Mouse (Mus musculus) liver, embryonic 11.5 days (tissue): Measurements from ENCODE around the gene Pvalb. TPM values are rescaled to one million over a fixed set of nuclear protein-coding genes. Genes with fewer than 3 reads are reported as not detected.

Source experiments
- ATAC-seq: fragments of 200-750 bp; cut with Nextera tagmentation; replicated peaks from 2 replicates; pipeline ENCODE4 v1.8.0; 2017; ENCODE audit warnings: moderate number of reproducible peaks, mild to moderate bottlenecking, moderate TSS enrichment, moderate library complexity; ENCODE audit not compliant: low FRiP score
- DNase-seq: peaks from one replicate; pipeline ENCODE4 v3.0.0-alpha.2; 2017; ENCODE audit warnings: low spot score
- H3K27ac ChIP-seq: fragments of 300-500 bp; sonication (generic); 2 replicates; pipeline ENCODE4 v1.5.1; 2014; ENCODE audit warnings: mild to moderate bottlenecking, low read depth, low read length, control low read depth
- H3K27me3 ChIP-seq: fragments of 300-500 bp; sonication (generic); replicated peaks from 2 replicates; pipeline ENCODE4 v1.6.1; 2014; ENCODE audit warnings: low read length, mixed read lengths; ENCODE audit not compliant: control insufficient read depth, insufficient read depth
- H3K36me3 ChIP-seq: fragments of 300-500 bp; sonication (generic); 2 replicates; pipeline ENCODE4 v1.6.1; 2014; ENCODE audit warnings: mild to moderate bottlenecking, low read length, moderate library complexity, mixed read lengths; ENCODE audit not compliant: control insufficient read depth, insufficient read depth
- H3K4me1 ChIP-seq: fragments of 300-500 bp; sonication (generic); replicated peaks from 2 replicates; pipeline ENCODE4 v1.6.1; 2014; ENCODE audit warnings: low read length, mixed read lengths; ENCODE audit not compliant: control insufficient read depth, insufficient read depth
- H3K4me2 ChIP-seq: fragments of 300-500 bp; sonication (generic); 2 replicates; pipeline ENCODE4 v1.6.1; 2014; ENCODE audit warnings: mild to moderate bottlenecking, control low read depth, moderate library complexity
- H3K4me3 ChIP-seq: fragments of 300-500 bp; sonication (generic); 2 replicates; pipeline ENCODE4 v1.5.1; 2014; ENCODE audit warnings: low read depth, low read length, control low read depth
- H3K9ac ChIP-seq: fragments of 300-500 bp; sonication (generic); 2 replicates; pipeline ENCODE4 v1.6.1; 2014; ENCODE audit warnings: low read depth, low read length, control low read depth
- H3K9me3 ChIP-seq: fragments of 300-500 bp; sonication (generic); 2 replicates; pipeline ENCODE4 v1.6.1; 2016; ENCODE audit warnings: low read length, inconsistent platforms, mixed read lengths; ENCODE audit not compliant: control insufficient read depth
- WGBS: fragments of 180-500 bp; shearing (Covaris S2); extraction: QIAGEN DNeasy Blood & Tissue Kit; methylation state at CpG from one replicate; pipeline ENCODE4 v1.1.7; 2014; 5-methylcytosine and 5-hydroxymethylcytosine counted together
- polyA plus RNA-seq: library from polyadenylated mRNA; unstranded; fragments of >200 nt; fragmentation: Nextera tagmentation; extraction: Ambion mirVana; gene quantifications from 2 replicates; pipeline ENCODE4 v1.2.1, GENCODE M21; 2014

Pvalb gene
- not detected in 2 replicates for polyA plus RNA-seq

DNA sequence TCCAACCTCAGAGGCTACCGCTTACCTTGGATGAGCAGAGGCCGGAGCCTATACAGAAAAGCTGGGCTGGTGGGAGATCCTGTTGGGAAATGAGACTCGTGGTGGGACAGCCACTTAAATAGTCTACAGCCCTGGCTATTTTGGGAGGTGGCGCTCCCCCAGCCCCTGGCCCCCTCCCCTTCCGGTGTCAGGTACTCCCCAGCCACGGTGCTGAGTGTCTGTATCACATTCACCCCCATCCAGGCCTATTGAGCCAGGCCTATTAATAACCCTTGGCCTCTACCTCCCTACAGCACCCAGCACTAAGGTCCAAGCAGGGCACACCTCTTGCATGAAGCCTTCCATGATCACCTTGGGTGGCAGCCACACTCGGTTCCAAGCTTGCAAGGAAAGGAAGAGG is at the start of gene Pvalb:
TSS of gene Pvalb (minus strand) at position 89 of the 400 bp plus-strand sequence.
- no peaks in the 10 kb centered on the region for H3K4me1 ChIP-seq
- no peak within 1 kb of the TSS for H3K4me3 ChIP-seq
- H3K4me2 ChIP-seq, result no peak within 1 kb of the TSS
- no peak within 1 kb of the TSS for H3K27ac ChIP-seq
- DNase-seq (no peak), ATAC-seq (no peak)
- no peaks in the 10 kb centered on the region for H3K36me3 ChIP-seq
- no peaks in the 10 kb centered on the region for H3K9me3 ChIP-seq
- no peak within 1 kb of the TSS for H3K9ac ChIP-seq
- H3K27me3 ChIP-seq, result peaks cover 50% of the 10 kb centered on the region
- 78% methylated on average over 7 of the region's 7 CpGs for WGBS

DNA sequence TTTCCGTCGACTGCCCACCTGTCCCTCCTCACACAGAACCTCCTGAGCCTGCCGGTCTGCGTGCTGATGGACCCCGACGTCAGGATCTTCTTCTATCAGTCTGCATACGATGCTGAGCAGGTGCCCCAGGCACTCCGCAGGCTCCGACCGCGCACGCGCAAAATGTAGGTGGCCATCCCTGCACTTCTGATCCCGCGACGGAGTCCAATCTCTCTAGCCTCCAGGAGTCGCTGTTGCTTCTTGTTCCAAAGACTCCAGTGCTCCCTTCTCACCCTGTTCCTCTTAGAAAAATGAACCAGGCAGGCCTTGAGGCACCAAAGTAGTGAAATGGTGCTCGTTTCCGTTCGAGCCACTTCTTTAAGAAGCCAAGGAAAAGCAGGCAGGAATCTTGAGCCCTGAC is 48.6 kb upstream of the Pvalb start:
- Histone ChIP-seq H3K9ac (no peak overlapping the region), H3K36me3 (no peaks in the 10 kb centered on the region), H3K4me3 (no peak overlapping the region), H3K27ac (no peak overlapping the region), H3K27me3 (0 out of 2 replicates have a peak, but pooled peaks cover 2% of the 10 kb centered on the region), H3K4me2 (no peak overlapping the region), H3K4me1 (peaks cover 7% of the 10 kb centered on the region; the same call in 1 of the 2 replicates), H3K9me3 (no peaks in the 10 kb centered on the region)
- WGBS, result 28% methylated on average over 20 of the region's 20 CpGs
- DNase-seq (no peak), ATAC-seq (no peak)

DNA sequence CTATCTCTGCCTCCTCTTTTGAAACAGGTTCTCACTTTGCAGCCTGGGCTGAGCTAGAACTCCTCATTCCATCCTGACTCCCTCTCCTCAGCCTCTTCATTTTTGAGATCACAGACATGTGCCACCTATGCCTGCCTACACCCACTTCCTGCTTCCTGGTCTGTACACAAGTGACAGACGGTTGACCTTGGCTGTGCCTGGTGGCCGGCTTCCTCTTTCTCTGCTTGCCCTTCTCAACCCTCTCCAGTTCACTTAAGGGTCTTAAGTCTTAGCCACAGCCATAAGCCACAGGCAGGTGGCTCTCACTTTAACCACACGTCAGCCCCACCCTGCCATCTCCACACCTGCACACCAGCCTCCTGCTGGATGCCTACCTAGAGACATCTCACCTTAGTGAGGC is 42.2 kb upstream of the Pvalb start:
- DNase-seq, result no peak

DNA sequence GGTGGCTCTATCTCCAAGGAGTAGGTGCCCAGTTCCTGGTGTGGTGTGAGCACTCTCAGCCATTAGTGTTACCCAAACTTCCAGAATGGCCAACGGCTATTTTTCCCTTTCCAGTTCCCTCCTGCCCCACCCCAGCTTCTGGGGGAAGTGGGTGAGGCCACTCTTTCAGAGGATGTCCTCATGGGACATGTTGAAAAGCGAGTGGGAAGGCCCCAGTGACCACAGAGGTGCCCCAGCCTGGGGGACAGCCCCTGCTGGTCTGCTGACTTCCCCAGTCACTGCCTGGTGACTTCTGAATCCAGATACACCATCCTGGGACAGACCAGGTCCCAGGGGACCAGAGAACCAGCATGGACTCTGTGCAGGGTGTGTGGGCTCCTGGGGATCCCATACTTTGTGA is 41.5 kb upstream of the Pvalb start:
- ATAC-seq (no peak), DNase-seq (no peak)
- no peaks in the 10 kb centered on the region for H3K36me3 ChIP-seq
- no peaks in the 10 kb centered on the region; the same call in 1 of the 2 replicates for H3K27me3 ChIP-seq
- H3K9me3 ChIP-seq, result no peaks in the 10 kb centered on the region
- H3K27ac ChIP-seq, result no peak overlapping the region
- H3K9ac ChIP-seq, result no peak overlapping the region
- H3K4me2 ChIP-seq, result no peak overlapping the region
- 60% methylated on average over 2 of the region's 2 CpGs for WGBS
- H3K4me1 ChIP-seq, result peaks cover 3% of the 10 kb centered on the region; the same call in 1 of the 2 replicates
- H3K4me3 ChIP-seq, result no peak overlapping the region

More for the DNA sequence above, 42.2 kb upstream of the Pvalb start:
- Histone ChIP-seq H3K27ac (no peak overlapping the region), H3K4me3 (no peak overlapping the region), H3K27me3 (no peaks in the 10 kb centered on the region), H3K4me2 (no peak overlapping the region), H3K4me1 (peaks cover 3% of the 10 kb centered on the region; the same call in 1 of the 2 replicates), H3K9me3 (no peaks in the 10 kb centered on the region), H3K36me3 (no peaks in the 10 kb centered on the region), H3K9ac (no peak overlapping the region)
- no peak for ATAC-seq
- WGBS, result 48% methylated on average over 3 of the region's 3 CpGs

DNA sequence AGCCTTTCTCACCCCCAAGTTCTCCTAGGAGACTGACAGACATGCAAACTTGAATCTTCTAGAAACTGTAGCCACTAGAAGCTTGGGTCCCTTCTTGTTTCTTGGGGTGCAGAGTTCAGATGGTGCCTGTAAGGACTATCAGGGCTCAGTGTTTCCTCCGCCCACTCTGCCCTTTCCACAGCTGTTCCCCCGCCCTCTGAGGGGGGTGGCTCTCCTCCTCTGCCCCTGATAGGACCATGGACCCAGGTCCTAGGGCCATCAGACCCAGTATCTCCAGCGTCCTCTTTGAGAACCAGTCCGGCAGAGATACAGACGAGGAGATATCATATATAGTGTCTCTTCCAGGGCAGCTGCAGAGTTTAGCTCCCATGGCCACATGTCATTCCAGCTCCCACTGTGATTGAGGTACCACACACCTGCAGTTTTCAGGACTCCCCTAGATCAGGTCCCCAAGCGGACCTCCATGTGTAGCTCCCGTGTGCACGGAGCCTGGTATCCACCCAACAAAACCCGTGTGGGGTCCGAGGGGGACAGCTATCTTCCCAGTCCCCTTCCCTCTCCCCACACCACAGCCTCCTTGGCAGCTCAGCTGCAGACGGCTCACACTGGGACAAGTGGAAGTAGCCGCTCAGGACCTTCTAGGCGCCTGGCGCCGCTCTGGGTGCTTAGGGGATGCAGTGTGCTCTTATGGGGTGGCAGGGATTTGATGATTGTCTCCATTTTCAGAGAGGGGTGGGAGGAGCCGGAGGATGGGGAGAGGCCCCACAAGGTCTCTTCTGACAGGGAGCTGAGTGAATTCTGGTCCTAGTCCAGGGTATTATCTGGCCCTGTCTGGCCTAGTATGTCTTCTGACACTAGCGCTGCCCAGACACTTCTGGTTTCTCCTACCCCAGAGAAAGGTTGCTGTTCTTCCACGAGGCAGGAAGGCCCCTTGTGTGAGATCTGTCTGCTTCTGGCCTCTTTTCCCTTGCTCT is 40.2 kb upstream of the Pvalb start:
- WGBS, result 69% methylated on average over 18 of the region's 18 CpGs
- Histone ChIP-seq H3K36me3 (no peaks in the 10 kb centered on the region), H3K4me2 (0 out of 2 replicates have a peak overlapping the region, but pooled peaks have one; percentile 5), H3K27me3 (no peaks in the 10 kb centered on the region; the same call in 1 of the 2 replicates), H3K9ac (no peak overlapping the region), H3K4me1 (peaks cover 3% of the 10 kb centered on the region; the same call in 1 of the 2 replicates), H3K27ac (no peak overlapping the region), H3K9me3 (no peaks in the 10 kb centered on the region), H3K4me3 (no peak overlapping the region)
- ATAC-seq (no peak), DNase-seq (no peak)

DNA sequence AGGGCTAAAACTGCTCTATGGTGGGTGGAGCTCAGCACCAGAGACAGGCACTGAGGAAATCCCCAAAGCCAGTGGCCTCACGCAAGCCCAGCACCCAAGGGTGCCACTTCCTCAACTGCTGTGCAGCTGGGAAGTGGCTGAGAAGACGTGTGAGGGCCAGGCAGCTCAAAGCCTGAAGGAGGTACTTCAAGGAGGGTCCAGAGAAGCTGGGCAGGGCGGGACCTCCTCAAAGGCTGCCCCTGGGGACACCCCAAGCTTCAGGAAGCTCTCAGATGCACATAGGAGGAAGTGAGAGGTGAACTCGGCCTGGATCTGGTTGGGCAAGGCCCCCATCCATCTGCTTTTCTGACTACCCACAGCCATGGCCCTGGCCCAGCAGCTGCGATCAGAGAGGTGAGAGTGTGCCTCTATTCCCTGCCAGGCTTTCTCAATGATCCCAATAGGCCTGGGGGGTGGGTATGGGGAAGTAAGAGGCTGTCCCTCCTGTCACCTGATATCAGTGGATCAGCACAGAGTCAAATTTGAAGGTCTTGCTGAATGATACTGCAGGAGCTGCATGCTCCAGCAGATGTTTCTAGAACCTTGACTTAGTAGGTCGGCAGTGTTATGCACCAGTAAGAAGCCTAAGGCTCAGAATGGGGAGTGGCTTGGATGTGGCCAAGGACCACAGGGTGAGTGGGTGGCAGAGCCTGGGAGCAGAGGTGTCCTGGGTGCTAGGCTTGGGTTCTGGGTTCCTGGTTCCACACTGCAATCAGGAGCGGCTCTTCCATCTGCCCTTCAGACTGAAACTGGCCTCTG is 38.7 kb upstream of the Pvalb start, which contains the start of gene Ncf4:
TSS of gene Ncf4 (plus strand) at position 107 of the 798 bp plus-strand sequence.
- no peak within 1 kb of the TSS for H3K4me2 ChIP-seq
- no peak for ATAC-seq
- peaks cover 3% of the 10 kb centered on the region; the same call in 1 of the 2 replicates for H3K4me1 ChIP-seq
- no peak within 1 kb of the TSS for H3K9ac ChIP-seq
- no peaks in the 10 kb centered on the region for H3K36me3 ChIP-seq
- no peaks in the 10 kb centered on the region for H3K9me3 ChIP-seq
- H3K27ac ChIP-seq, result no peak within 1 kb of the TSS
- no peak for DNase-seq
- 40% methylated on average over 7 of the region's 7 CpGs for WGBS
- no peak within 1 kb of the TSS for H3K4me3 ChIP-seq
- no peaks in the 10 kb centered on the region; the same call in 1 of the 2 replicates for H3K27me3 ChIP-seq

DNA sequence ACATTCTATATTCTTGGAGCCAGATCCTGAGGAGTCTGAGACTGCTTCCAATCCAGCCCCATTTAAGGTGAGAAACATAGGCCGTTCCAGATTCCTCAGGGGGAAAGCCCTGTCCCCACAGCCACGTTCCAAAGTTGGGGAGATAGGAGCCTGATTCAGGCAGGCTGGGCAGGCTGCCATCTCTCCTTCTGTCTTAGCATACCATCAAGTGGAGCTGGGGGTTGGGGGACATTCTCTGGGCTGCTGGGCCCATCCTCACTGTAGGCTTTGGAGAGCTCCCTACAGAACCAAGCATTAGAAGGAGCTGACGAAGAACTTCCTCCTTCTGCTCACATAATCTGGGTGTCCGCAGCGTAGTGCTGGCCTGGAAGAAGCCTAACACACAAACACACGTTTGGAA is 37.6 kb upstream of the Pvalb start:
- Histone ChIP-seq H3K4me2 (no peak overlapping the region), H3K27me3 (no peaks in the 10 kb centered on the region; the same call in 1 of the 2 replicates), H3K9ac (no peak overlapping the region), H3K27ac (no peak overlapping the region), H3K4me3 (no peak overlapping the region), H3K36me3 (no peaks in the 10 kb centered on the region), H3K9me3 (no peaks in the 10 kb centered on the region), H3K4me1 (peaks cover 3% of the 10 kb centered on the region; the same call in 1 of the 2 replicates)
- DNase-seq (no peak), ATAC-seq (no peak)
- 63% methylated on average over 6 of the region's 6 CpGs for WGBS

DNA sequence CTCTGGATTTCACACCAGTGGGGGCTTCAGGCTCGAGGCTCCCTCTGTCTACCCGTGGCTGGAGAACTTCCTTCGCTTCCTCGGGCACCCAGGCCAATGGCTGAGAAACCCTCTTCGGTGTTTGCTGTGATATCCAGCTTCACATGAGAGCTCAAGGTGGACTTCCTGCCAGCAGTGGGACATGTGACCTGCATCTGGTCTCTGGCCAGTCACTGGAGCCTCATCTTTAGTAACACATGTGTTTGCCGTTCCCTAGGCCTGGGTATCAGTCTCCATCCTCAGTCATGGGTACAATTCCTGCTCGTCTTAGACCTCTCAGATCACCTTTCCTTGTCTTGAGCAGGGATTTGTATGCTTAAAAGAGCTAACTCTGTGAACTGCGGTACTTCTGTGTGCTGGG is 36.9 kb upstream of the Pvalb start:
- WGBS, result 76% methylated on average over 8 of the region's 8 CpGs
- no peak overlapping the region for H3K27ac ChIP-seq
- no peaks in the 10 kb centered on the region; the same call in 1 of the 2 replicates for H3K27me3 ChIP-seq
- DNase-seq (no peak), ATAC-seq (no peak)
- no peaks in the 10 kb centered on the region for H3K36me3 ChIP-seq
- no peak overlapping the region for H3K4me3 ChIP-seq
- H3K9me3 ChIP-seq, result no peaks in the 10 kb centered on the region
- H3K4me1 ChIP-seq, result no peaks in the 10 kb centered on the region
- H3K9ac ChIP-seq, result no peak overlapping the region
- H3K4me2 ChIP-seq, result no peak overlapping the region
